Mouse (Mus musculus) thymus, adult 2 months (tissue): ENCODE measurements around the gene Pfn1.

ENCODE experiments used
- CTCF ChIP-seq: fragments of 200-500 bp; IDR thresholded peaks from 2 replicates; pipeline ENCODE4 v1.5.1; 2012; ENCODE audit warnings: mild to moderate bottlenecking, control low read depth, low read length, moderate library complexity, borderline replicate concordance; ENCODE audit not compliant: control insufficient read depth, poor library complexity, insufficient read depth; ENCODE audit errors: extremely low read depth
- POLR2A ChIP-seq: fragments of 200-500 bp; IDR thresholded peaks from 2 replicates; pipeline ENCODE4 v1.6.1; 2012; ENCODE audit warnings: mild to moderate bottlenecking, low read length, control low read depth, moderate library complexity; ENCODE audit not compliant: control insufficient read depth, poor library complexity, insufficient read depth; ENCODE audit errors: extremely low read depth

- no peak for TF ChIP-seq POLR2A
- TF ChIP-seq CTCF = no peak
These were observed 16.7 kb downstream of the Pfn1 start for GRCm38 (mm10) chr11:70637764-70638163.
